Mouse (Mus musculus) adipocyte (in vitro differentiated cells): ENCODE measurements around the gene Capg.

Source experiments
- DNase-seq: peaks from one replicate; pipeline ENCODE4 v3.0.0-alpha.2; 2016; ENCODE audit warnings: low spot score

Capg gene

GRCm38 (mm10) chr6:72608662-72609184 lies 64.5 kb downstream of the Capg start:
- peak; percentile 51 for DNase-seq

GRCm38 (mm10) chr6:72610261-72610660 lies 66.1 kb downstream of the Capg start:
- peak; percentile 38 for DNase-seq
